Mouse (Mus musculus) urinary bladder, postnatal 0 days (tissue): ENCODE results near the gene Sertad4. TPM values are rescaled to one million over a fixed set of nuclear protein-coding genes. Genes with fewer than 3 reads are reported as not detected.

Experiments used
- polyA plus RNA-seq: library from polyadenylated mRNA; unstranded; fragments of >200 nt; fragmentation: Nextera tagmentation; extraction: Ambion mirVana; gene quantifications from 2 replicates; pipeline ENCODE4 v1.2.1, GENCODE M21; 2015

The Sertad4 gene
- 12.4 and 12.8 TPM in 2 replicates for polyA plus RNA-seq

GRCm38 (mm10) chr1:192855474-192856230 lies at the start of gene Sertad4:
Gene Sertad4, minus strand, starts transcription at chr1:192855756.

Other genes starting within 250 kb of the Sertad4 start
- gene Hhat, start 84.5 kb downstream of the Sertad4 start, polyA plus RNA-seq: 4.4 and 4.9 TPM in 2 replicates
- 0.81 and 0.98 TPM in 2 replicates for gene Syt14, start 180.0 kb upstream of the Sertad4 start, polyA plus RNA-seq